Mouse (Mus musculus) monocyte, adult 5-6 weeks (primary cell): ENCODE measurements around the gene Arl2. TPM values are rescaled to one million over a fixed set of nuclear protein-coding genes. Genes with fewer than 3 reads are reported as not detected.
"Not testable (repeated sequence)": the region's sequence is repeated elsewhere in the genome, so short reads cannot be mapped to it uniquely, and the experiment has no call there.

Experiments used
- ATAC-seq: fragments of 153-309, 156-312 bp; replicated peaks from 2 replicates; pipeline ENCODE4 v1.8.0; 2017; ENCODE audit warnings: mild to moderate bottlenecking; ENCODE audit not compliant: low TSS enrichment, insufficient number of reproducible peaks, severe bottlenecking, poor library complexity, low FRiP score
- total RNA-seq: library from RNA; stranded (forward); fragments of 200-1000, 200-491, 200-594 nt; gene quantifications from 3 replicates; pipeline ENCODE4 v1.2.3, GENCODE M21; 2017

Gene Arl2
- 4.8 to 9.6 TPM (median 5.8 TPM) in 3 replicates for total RNA-seq

- peak; percentile 68 for ATAC-seq
These were observed at the start of gene Arl2 for GRCm38 (mm10) chr19:6141394-6141749. Gene Arl2, minus strand, starts transcription at chr19:6141548.

- no peak for ATAC-seq
These were observed 42.8 kb upstream of the Arl2 start, which contains the start of gene Majin for GRCm38 (mm10) chr19:6184131-6184530. Gene Majin, plus strand, starts transcription at chr19:6184388.

GRCm38 (mm10) chr19:6182534-6182933 lies 41.2 kb upstream of the Arl2 start:
- peak; percentile 27; the same call in 1 of the 2 replicates for ATAC-seq

- no peak for ATAC-seq
These were observed 40.3 kb upstream of the Arl2 start for GRCm38 (mm10) chr19:6181629-6182028.

- ATAC-seq = no peak
These were observed 37.4 kb upstream of the Arl2 start for GRCm38 (mm10) chr19:6178775-6179174.

GRCm38 (mm10) chr19:6174771-6175170 lies 33.4 kb upstream of the Arl2 start:
- no peak for ATAC-seq

- no peak for ATAC-seq
These were observed 29.9 kb upstream of the Arl2 start for GRCm38 (mm10) chr19:6171215-6171614.

GRCm38 (mm10) chr19:6166750-6167149 lies 25.4 kb upstream of the Arl2 start:
- ATAC-seq = no peak

- peak; percentile 49 for ATAC-seq
These were observed 22.7 kb upstream of the Arl2 start for GRCm38 (mm10) chr19:6163872-6164547.

GRCm38 (mm10) chr19:6157220-6157619 lies 15.9 kb upstream of the Arl2 start:
- peak; percentile 49 for ATAC-seq

- ATAC-seq = no peak
These were observed 15.0 kb upstream of the Arl2 start for GRCm38 (mm10) chr19:6156372-6156771.

GRCm38 (mm10) chr19:6155174-6155573 lies 13.8 kb upstream of the Arl2 start:
- ATAC-seq = no peak

GRCm38 (mm10) chr19:6144842-6145241 lies 3.5 kb upstream of the Arl2 start:
- no peak for ATAC-seq

- ATAC-seq = peak; percentile 80
These were observed 512 bp downstream of the Arl2 start, which contains the start of gene Batf2 for GRCm38 (mm10) chr19:6140678-6141393. Gene Batf2, plus strand, starts transcription at chr19:6140983.

GRCm38 (mm10) chr19:6140374-6140677 lies 1.0 kb downstream of the Arl2 start:
- ATAC-seq = no peak

- ATAC-seq = no peak
These were observed 1.6 kb downstream of the Arl2 start for GRCm38 (mm10) chr19:6139701-6140100.

GRCm38 (mm10) chr19:6136397-6136796 lies 5.0 kb downstream of the Arl2 start:
- no peak for ATAC-seq

GRCm38 (mm10) chr19:6133197-6133596 lies 8.2 kb downstream of the Arl2 start:
- not testable (repeated sequence) for ATAC-seq

GRCm38 (mm10) chr19:6132171-6132827 lies 9.0 kb downstream of the Arl2 start:
- no peak for ATAC-seq
